Mouse (Mus musculus): Measurements from ENCODE around the gene Podn. TPM values are rescaled to one million over a fixed set of nuclear protein-coding genes. Genes with fewer than 3 reads are reported as not detected.
"Not testable (repeated sequence)": the region's sequence is repeated elsewhere in the genome, so short reads cannot be mapped to it uniquely, and the experiment has no call there.

The Podn gene
- 0.32 and 0.36 TPM in 2 replicates for polyA plus RNA-seq (2015; fragmentation: Nextera tagmentation; extraction: Ambion mirVana)

GRCm38 (mm10) chr4:108096345-108096744 is at the start of gene Podn:
Gene Podn (minus strand): TSS chr4:108096445.
- DNase-seq (ENCODE audit: low spot score), result no peak

- DNase-seq (ENCODE audit: low spot score), result not testable (repeated sequence)
Observed at GRCm38 (mm10) chr4:108145554-108145953, 49.3 kb upstream of the Podn start.

GRCm38 (mm10) chr4:108144880-108145279 is 48.6 kb upstream of the Podn start, which contains the start of gene Scp2:
Gene Scp2 (minus strand): TSS chr4:108144998.
- no peak for DNase-seq (ENCODE audit: low spot score)

- no peak for DNase-seq (ENCODE audit: low spot score)
Observed at GRCm38 (mm10) chr4:108143778-108144177, 47.5 kb upstream of the Podn start.

GRCm38 (mm10) chr4:108143178-108143577 is 46.9 kb upstream of the Podn start:
- peak; percentile 21 for DNase-seq (ENCODE audit: low spot score)

- no peak for DNase-seq (ENCODE audit: low spot score)
Observed at GRCm38 (mm10) chr4:108136938-108137337, 40.7 kb upstream of the Podn start.

GRCm38 (mm10) chr4:108130452-108130851 is 34.2 kb upstream of the Podn start:
- no peak for DNase-seq (ENCODE audit: low spot score)

GRCm38 (mm10) chr4:108128339-108128738 is 32.1 kb upstream of the Podn start:
- DNase-seq (ENCODE audit: low spot score), result no peak

- no peak for DNase-seq (ENCODE audit: low spot score)
Observed at GRCm38 (mm10) chr4:108127516-108127915, 31.3 kb upstream of the Podn start.

GRCm38 (mm10) chr4:108126260-108126659 is 30.0 kb upstream of the Podn start:
- no peak for DNase-seq (ENCODE audit: low spot score)

- DNase-seq (ENCODE audit: low spot score), result no peak
Observed at GRCm38 (mm10) chr4:108124104-108124503, 27.9 kb upstream of the Podn start.

GRCm38 (mm10) chr4:108117924-108118876 is 22.0 kb upstream of the Podn start:
- peak; percentile 87 for DNase-seq (ENCODE audit: low spot score)

GRCm38 (mm10) chr4:108117488-108117887 is 21.2 kb upstream of the Podn start:
- DNase-seq (ENCODE audit: low spot score), result no peak

- no peak for DNase-seq (ENCODE audit: low spot score)
Observed at GRCm38 (mm10) chr4:108116466-108116865, 20.2 kb upstream of the Podn start.

- no peak for DNase-seq (ENCODE audit: low spot score)
Observed at GRCm38 (mm10) chr4:108110706-108111105, 14.5 kb upstream of the Podn start.

GRCm38 (mm10) chr4:108109728-108110127 is 13.5 kb upstream of the Podn start:
- no peak for DNase-seq (ENCODE audit: low spot score)

GRCm38 (mm10) chr4:108092741-108093397 is 3.4 kb downstream of the Podn start:
- no peak for DNase-seq (ENCODE audit: low spot score)

- DNase-seq (ENCODE audit: low spot score), result no peak
Observed at GRCm38 (mm10) chr4:108083993-108084392, 12.3 kb downstream of the Podn start.

GRCm38 (mm10) chr4:108083032-108083735 is 13.1 kb downstream of the Podn start:
- DNase-seq (ENCODE audit: low spot score), result no peak

- peak; percentile 35 for DNase-seq (ENCODE audit: low spot score)
Observed at GRCm38 (mm10) chr4:108082401-108082806, 13.8 kb downstream of the Podn start.

GRCm38 (mm10) chr4:108080876-108081275 is 15.4 kb downstream of the Podn start:
- no peak for DNase-seq (ENCODE audit: low spot score)

- no peak for DNase-seq (ENCODE audit: low spot score)
Observed at GRCm38 (mm10) chr4:108079762-108080161, 16.5 kb downstream of the Podn start.
